Mouse (Mus musculus) thymus, adult 2 months (tissue): ENCODE data around the gene Atf3.

Experiments used
- CTCF ChIP-seq: fragments of 200-500 bp; IDR thresholded peaks from 2 replicates; pipeline ENCODE4 v1.5.1; 2012; ENCODE audit warnings: mild to moderate bottlenecking, control low read depth, low read length, moderate library complexity, borderline replicate concordance; ENCODE audit not compliant: control insufficient read depth, poor library complexity, insufficient read depth; ENCODE audit errors: extremely low read depth
- POLR2A ChIP-seq: fragments of 200-500 bp; IDR thresholded peaks from 2 replicates; pipeline ENCODE4 v1.6.1; 2012; ENCODE audit warnings: mild to moderate bottlenecking, low read length, control low read depth, moderate library complexity; ENCODE audit not compliant: control insufficient read depth, poor library complexity, insufficient read depth; ENCODE audit errors: extremely low read depth

DNA sequence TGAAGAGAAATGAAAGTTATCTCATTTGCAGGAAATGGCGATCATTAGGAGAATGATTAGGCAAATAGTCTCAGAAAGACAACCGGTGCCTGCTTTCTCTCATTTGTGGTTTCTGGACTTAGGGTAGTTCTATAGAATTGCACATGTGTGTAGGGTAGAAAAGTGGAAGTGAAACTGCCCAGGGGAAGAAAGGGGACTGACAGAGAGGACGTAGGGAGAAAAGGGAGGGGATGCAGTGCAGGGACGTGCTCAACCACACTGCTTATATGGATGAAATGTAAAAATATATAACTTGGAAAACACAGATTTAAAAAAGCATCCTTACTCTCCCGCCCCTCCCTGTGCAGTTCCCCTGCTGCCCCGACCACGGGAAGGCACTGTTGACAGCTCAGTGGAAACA, 19.9 kb downstream of the Atf3 start:
- TF ChIP-seq CTCF (no peak), POLR2A (no peak)
